Mouse (Mus musculus): ENCODE measurements around the gene Dcaf5. TPM values are rescaled to one million over a fixed set of nuclear protein-coding genes. Genes with fewer than 3 reads are reported as not detected.

Gene Dcaf5
- total RNA-seq, 2 experiments from 2014 or later = 33.0 to 35.4 TPM

DNA sequence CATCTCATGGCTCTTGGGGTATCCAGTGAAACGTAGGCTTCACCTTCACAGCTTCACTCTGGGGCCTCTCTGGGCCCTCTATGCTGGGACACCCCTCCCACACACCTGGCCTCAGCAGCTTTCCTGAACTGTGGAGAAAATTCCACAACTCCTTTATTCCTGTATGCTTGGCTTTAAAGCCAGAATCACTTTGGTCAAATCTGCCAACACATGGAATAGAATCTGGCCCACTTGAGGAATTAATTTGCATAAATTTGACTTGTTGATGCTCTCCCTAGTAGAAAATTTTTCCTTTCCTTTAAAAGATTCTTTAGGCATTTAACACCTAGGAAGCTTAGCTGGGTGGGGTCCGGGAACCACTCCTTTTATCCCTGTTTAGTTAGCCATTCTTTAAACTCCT, 21.3 kb downstream of the Dcaf5 start:
- no peak for DNase-seq (ENCODE audit: low spot score)
- intact Hi-C loops (cut with DNase I) = no loop called here

DNA sequence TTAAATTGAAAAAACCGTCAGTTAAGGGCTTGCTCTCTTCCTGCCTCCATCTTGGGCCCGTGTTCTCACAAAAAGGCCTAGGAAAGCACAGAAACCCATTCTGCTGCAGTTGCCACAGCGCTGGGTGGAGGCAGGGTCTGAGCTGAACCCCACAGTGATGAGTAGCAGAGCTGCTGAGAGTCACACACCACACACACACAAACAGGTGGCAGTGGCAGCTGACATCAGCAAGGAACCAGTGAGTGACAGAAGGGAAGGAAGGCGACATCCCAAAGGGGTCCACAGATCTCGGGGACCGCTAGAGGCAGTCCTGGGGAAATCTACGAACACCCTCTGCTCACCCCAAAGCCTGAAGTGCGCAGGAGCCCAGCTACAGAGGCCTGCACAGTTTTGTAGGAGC, 25.5 kb downstream of the Dcaf5 start:
- intact Hi-C loops (cut with DNase I) = no loop called here
- DNase-seq (ENCODE audit: low spot score) = no peak

DNA sequence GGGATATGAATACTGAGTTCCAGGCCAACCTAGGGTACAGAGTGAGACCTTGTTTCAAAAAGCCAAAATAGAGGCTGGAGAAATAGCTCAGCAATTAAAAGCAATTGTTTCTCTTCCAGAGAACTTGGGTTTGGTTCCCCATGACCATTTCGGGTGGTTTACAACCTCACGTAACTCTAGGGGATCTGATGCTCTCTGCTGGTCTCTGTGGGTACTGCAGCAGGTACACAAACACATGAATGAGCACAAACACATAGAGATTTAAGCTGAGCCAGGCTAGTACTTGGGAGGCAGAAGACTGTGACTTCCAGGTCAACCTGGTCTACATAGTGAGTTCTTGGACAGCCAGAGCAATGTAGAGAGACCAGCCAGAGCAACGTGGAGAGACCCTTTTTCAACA, 28.6 kb downstream of the Dcaf5 start:
- intact Hi-C loops (cut with DNase I) = no loop called here
- no peak for DNase-seq (ENCODE audit: low spot score)

DNA sequence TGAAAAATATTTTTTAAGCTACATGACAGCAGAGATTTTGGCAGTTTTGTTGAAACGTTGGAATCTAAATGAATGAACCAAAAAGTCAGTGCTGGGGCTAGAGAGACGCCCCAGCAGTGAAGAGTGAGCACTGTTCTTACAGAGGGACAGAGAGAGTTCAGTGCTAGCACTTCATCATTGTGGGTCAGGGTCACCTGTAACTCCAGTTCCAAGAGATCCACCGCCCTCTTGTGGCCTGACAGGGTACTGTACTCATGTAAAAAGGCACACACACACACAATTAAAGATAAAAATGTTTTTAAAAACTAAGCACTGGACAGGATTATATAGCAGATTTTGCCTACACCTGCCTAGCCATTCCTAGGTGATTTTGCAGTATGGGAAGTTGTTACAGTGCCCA, 29.8 kb downstream of the Dcaf5 start:
- intact Hi-C loops (cut with DNase I) = no loop called here
- DNase-seq (ENCODE audit: low spot score) = no peak

DNA sequence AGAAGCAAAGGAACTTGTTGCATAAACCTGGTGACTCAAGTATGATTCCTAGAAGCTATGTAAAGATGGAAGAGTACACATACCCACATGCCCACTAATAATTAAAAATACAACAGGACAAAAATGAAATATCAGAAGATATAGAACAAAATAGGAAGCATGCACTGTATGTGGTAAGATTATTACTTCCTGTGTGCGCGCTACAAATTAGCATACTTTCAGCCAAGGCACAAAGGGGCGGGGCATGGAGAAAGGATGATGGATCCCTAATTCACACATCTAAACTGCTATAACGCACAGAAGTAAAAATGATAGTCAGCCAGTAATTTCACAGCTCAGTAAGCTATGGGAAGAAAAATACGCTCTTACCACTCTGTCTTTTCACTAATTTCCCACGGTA, 32.3 kb downstream of the Dcaf5 start:
- no peak for DNase-seq (ENCODE audit: low spot score)
- intact Hi-C loops (cut with DNase I) = no loop called here

DNA sequence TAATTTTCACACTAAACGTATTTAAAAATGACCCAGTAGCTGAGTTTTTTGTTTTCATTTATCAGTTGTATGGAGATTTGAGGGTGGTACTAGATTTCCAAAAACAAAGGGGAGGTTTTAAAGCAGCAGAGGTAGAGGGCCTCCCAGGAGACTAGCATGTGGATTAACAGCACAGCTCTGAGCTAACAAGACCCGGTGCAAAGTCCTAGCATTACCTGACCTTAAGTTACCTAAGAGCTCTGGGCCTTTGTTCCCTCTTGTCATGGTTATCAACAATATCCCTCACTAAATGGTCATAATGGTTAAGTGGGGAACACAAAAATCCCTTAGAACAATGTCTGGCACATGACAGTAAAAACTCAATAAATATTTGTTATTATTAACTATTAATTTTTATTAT, 37.3 kb downstream of the Dcaf5 start:
- DNase-seq (ENCODE audit: low spot score) = no peak
- intact Hi-C loops (cut with DNase I) = no loop called here

DNA sequence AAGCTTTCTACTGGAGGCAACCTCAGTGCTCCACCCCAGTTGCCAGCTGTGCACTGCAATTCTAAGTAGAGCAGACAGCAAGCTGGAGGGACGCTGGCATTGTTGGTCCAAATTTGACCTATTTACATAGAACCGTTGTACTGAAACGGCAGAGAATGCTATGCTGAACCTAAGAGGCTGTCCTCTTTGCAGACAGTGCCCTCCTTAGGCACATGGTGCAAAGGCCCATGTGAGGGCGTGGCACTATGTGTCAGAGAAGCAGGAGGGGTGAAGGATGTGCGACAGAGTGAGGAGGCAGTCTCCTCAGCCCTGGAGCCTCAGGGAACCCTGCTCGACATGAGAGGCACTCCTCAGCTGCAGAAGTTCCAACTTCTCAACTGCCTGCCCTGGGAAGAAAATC, 40.0 kb downstream of the Dcaf5 start:
- intact Hi-C loops (cut with DNase I) = no loop called here
- no peak for DNase-seq (ENCODE audit: low spot score)

DNA sequence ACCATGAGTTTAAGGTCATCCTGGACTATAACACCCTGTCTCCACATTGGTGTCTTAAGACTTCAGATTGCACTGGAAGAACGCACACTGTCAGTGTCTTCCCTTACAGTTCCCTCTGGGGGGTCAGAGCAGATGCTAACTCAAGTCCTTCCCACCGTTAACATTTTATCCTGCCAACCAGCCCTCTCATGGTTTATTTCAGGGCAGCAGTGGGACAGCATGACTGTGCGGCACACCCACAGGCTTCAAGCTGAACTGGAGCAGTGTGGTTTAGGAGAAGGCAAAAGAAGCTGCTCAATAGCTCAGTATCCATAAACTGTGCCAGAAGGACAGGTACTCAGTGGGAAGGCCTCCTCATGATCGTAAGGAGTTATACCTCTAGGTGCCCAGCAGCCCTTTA, 41.1 kb downstream of the Dcaf5 start:
- intact Hi-C loops (cut with DNase I) = no loop called here
- no peak for DNase-seq (ENCODE audit: low spot score)

DNA sequence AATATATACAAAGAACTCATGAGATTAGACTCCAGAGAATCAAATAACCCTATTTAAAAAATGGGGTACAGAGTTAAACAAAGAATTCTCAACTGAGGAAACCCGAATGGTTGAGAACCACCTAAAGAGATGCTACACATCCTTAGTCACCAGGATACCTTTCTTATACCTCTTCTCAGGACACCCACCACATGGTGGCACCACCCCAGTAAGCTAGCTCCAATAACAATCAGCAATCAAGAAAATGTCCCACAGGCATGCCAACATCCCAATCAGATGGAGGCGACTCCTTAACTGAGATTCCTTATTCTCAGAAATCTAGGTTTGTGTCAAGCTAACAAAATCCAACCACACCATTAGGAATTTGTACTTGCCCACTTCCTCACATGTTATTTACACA, 42.4 kb downstream of the Dcaf5 start:
- no peak for DNase-seq (ENCODE audit: low spot score)
- intact Hi-C loops (cut with DNase I) = loop anchor here (5.0 kb wide), 1 partner anchor 38 kb away; no protein-coding TSS in a partner anchor

DNA sequence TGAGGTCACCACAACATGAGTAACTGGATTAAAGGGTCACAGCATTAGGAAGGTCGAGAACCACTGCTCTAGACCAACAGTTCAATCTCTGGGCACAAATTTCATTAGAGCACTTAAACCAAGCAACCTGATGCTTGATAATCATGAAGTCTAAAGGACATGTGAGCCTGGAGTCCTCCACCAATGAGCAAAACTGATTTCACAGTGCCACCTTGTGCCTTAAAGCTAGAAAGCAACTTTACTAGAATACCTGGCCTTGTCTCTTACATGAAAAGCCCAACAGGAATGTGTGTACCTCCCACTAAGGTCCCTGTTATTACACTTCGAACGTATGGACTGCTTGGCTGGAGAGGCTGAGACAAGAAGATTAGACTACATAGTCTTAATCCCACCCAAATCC, 47.0 kb downstream of the Dcaf5 start:
- no peak for DNase-seq (ENCODE audit: low spot score)
- intact Hi-C loops (cut with DNase I) = loop anchor here (2.0 to 5.0 kb wide), 2 partner anchors 191 to 232 kb away; no protein-coding TSS in a partner anchor

DNA sequence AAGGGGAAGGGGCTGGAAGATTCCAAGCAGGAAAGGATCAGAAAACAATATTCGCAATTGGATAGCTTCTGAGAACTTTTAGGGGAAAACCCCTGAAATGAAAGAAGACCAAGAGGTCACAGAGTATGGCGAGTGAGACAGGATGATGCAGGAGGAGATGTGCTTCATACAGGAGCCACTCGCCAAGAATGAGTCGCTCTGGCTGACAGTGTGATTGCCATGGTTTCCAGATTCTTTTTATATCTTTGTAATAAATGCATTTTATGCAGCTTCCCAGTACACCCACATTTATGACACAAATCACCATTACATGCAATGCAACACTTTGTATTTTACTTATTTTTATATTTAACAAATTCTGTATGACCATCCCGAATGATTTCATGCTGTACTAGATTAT, 49.1 kb downstream of the Dcaf5 start:
- DNase-seq (ENCODE audit: low spot score) = no peak
- intact Hi-C loops (cut with DNase I) = loop anchor here (5.0 kb wide), 1 partner anchor 230 kb away; no protein-coding TSS in a partner anchor

DNA sequence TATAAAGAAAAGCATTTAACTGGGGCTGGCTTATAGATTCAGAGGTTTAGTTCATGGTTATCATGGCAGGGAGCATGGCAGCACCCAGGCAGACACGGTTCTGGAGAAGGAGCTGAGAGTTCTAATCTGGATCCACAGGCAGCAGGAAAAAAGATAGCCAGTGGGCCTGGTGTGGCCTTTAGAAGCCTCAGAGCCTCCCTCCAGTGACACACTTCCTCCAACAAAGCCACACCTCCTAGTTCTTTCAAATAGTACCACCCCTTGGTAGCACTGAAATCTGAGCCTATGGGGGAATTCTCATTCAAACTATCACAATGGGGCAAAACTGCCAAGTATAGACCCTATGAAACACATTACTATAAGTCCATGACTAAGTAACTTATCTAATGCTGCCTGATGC, 51.0 kb downstream of the Dcaf5 start:
- DNase-seq (ENCODE audit: low spot score) = no peak
- intact Hi-C loops (cut with DNase I) = loop anchor here (5.0 kb wide), 1 partner anchor 228 kb away; no protein-coding TSS in a partner anchor

DNA sequence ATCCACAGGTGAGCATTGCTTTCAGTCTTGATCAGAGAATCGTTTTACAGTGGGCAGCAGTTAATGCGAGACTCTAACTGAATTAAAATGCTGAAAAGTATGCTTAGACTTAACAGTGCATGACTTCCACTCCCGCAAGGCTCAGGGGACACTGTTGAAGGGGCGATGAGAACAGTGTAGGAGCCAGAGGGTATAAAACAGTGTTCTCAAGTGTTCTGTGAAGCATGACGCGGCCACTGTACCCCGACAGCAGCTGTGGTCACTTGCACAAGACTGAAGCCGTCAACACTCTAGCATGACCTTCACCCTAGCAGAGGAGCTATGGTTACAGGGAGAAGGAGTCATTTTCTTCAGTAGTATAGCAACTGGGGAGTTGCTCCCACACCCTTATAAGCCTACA, 52.9 kb downstream of the Dcaf5 start:
- no peak for DNase-seq (ENCODE audit: low spot score)
- intact Hi-C loops (cut with DNase I) = no loop called here

DNA sequence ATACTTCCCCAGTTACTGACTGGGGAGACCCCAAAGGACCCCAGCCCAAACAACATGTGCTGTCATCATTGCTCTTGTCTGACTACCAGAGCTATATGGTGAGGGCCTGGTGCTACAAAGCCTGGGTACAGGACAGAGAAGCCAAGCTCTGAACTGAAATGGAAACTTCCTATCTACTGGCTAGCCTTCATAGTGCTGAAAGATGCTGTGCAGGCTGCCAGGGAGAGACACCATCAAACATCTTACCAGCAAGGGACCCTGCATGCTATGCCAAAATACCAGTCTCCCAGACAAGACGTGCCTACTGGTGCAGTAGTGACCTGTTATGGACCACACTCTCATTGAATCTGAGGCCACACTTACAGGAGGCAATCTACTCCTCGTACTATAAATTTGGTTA, 53.6 kb downstream of the Dcaf5 start:
- intact Hi-C loops (cut with DNase I) = no loop called here
- DNase-seq (ENCODE audit: low spot score) = no peak

DNA sequence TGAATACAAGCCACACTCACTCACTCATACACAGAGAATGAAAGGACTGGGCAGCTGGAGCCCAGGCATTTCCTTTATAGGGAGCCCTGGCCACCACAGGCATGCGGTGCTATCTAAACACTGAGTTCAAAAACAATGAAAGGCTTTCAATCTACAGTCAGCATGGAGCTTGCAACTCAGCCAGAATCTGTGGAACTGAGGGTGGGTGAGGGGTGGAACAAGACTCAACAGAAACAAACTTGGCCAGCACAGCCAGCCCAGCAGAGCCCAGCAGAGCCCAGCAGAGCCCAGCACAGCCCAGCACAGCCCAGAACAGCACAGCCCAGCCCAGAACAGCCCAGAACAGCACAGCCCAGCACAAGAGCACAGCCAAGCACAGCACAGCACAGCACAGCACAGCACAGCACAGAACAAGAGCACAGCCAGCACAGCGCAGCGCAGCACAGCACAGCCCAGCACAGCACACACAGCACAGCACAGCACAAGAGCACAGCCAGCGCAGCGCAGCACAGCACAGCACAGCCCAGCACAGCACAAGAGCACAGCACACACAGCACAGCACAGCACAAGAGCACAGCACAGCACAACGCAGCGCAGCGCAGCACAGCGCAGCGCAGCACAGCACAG, 56.5 kb downstream of the Dcaf5 start:
- DNase-seq (ENCODE audit: low spot score) = no peak
- intact Hi-C loops (cut with DNase I) = no loop called here

DNA sequence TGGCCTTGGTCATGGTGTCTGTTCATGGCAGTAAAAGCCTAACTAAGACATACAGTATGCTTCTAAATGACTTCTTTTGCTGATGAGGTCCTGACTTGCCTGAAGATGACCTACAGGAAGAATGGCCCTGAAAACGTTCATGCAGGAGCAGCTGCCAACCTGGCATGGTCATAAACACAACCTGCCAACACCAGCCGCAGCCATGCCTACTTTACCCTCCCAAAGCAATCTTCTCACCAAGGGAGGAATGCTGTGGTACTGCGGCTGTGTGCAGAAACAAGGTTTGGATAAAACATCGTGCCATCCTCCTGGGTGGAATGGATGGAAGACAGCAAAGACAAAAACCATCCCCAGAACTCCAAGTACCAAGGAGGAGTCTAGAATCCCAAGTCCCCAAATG, 57.0 kb downstream of the Dcaf5 start:
- intact Hi-C loops (cut with DNase I) = no loop called here
- DNase-seq (ENCODE audit: low spot score) = no peak

DNA sequence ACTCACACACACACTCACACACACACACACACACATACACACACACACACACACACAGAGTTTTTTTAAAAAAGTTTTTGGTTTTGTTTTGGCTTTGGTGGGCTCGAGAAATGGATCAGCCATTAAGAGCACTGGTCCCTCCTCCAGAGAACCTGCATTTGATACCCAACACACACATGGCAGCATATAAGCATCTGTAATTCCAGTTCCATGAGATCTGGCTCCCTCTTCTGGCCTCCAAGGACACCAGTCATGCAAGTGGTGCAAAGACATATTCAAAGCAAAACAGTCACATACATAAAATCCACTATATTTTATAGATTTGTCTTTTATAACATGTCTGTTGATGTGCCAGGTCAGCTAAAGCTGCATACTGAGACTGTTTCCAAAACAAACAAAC, 58.8 kb downstream of the Dcaf5 start:
- no peak for DNase-seq (ENCODE audit: low spot score)
- intact Hi-C loops (cut with DNase I) = no loop called here

DNA sequence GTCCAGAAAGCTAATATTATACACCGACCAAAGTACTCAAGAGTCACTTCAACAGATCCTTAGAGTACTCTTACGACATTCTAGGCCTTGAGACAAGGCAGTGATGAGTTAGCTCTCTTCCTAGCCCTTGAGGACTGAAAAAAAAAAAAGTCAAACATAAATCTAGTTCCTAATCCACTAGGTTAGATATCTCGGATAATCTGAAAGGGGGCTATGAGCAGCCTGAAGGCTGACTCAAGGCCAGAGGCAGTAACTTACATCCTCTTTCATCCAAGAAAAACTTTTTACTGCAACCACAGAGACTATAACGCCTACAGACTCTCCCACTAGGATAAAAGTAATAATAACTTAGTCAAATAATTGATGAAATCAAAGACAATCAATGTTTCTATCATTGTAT, 60.7 kb downstream of the Dcaf5 start:
- intact Hi-C loops (cut with DNase I) = no loop called here
- DNase-seq (ENCODE audit: low spot score) = no peak

DNA sequence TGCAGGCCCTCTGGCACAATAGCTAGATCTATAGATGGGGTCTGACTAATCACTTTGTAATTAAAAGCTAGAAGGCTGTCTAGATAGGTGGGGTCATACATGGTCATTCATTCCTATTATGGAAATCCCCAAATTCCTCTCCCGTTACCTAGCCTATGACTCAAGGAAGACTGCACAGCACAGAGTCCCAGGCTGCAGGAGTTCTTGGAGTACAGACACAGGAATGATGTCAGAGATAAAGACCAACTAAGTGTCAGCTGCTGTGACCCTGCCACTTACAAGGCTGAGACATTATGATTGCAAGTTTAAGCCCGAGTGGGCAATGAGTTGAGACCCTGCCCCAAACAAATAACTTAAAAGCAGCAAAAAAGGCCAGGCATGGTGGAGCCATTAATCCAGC, 61.7 kb downstream of the Dcaf5 start:
- intact Hi-C loops (cut with DNase I) = no loop called here
- DNase-seq (ENCODE audit: low spot score) = no peak

DNA sequence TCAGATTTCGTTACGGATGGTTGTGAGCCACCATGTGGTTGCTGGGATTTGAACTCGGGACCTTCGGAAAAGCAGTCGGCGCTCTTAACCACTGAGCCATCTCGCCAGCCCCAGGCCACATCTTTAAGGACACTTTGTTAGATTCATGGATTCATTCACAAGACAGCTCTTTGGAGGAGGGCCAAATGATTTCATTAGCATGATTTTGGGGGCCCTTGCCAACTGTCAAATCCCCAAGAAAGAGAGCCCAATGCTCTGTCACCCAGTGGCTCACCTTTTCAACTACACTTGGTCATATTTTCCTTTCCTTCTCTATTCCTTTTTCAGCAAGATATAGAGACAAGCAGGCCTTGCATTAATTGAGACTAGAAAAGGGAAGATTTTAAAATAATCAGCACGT, 63.5 kb downstream of the Dcaf5 start:
- intact Hi-C loops (cut with DNase I) = no loop called here
- no peak for DNase-seq (ENCODE audit: low spot score)

DNA sequence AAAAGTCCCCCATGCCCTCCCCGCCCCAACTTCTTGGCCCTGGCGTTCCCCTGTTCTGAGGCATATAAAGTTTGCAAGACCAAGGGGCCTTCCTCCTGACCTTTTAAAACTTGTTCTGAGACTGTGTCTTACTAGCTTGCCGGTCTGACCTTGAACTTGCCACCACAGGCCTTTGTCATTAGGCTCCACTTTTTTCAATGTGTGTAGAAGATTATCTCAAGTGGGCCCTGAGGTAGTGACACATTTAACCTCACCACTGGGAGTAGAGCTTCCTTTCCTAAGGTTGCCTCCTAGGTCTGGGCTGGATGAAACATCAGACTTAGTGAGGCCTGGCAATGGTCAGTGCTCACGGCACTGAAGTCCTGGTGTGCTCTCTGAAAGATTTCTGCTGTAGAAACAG, 69.2 kb downstream of the Dcaf5 start:
- intact Hi-C loops (cut with DNase I) = loop anchor here (5.0 kb wide), 1 partner anchor 110 kb away; no protein-coding TSS in a partner anchor
- DNase-seq (ENCODE audit: low spot score) = no peak

DNA sequence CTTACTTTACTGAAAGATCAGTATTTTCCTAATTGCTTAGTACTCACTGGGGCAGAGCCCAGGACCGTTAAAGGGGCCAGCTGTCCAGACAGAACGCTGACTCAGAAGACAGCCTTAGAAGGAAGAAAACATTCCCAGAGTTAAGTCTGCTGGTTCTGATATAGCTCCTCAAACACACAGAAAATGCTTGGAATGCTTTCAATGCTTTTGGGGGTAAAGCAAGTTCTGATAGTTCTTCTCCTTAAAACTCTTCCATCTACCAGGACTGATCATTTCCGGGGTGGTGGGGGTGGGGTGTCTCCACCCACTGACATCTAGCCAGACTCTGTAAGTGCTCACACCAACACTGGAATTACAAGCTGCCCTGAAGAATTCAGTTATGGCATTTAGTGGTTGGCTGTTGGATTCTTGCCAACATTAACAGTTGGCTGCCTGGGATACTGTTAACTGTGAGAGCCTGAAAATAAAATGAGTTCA, 70.4 kb downstream of the Dcaf5 start:
- intact Hi-C loops (cut with DNase I) = loop anchor here (5.0 kb wide), 1 partner anchor 109 kb away; no protein-coding TSS in a partner anchor

More for the DNA sequence above, 70.4 kb downstream of the Dcaf5 start:
- DNase-seq (ENCODE audit: low spot score) = no peak

All from heart, postnatal 25 days (tissue).